15 mouse cellular contexts compared by ENCODE assay signal in genomic region chr5:30721935-30722334, GRCm38 (mm10). TPM values are rescaled to one million over a fixed set of nuclear protein-coding genes. Genes with fewer than 3 reads are reported as not detected.
A peak's percentile ranks its signal among the peaks of the same experiment; 100 is the strongest.
DNase-seq lines count a peak whose midpoint lies in the region.
"Had no signal": no experiment of that assay in that cellular context is flagged by ENCODE, and none has a peak within 500 bp of the region (broad histone marks: within the 10 kb centered on the region; RNA-seq: fewer than 3 reads in every experiment).

No protein-coding gene starts in this region.

- peak; percentile 25 to 27 for DNase-seq in cerebellum, postnatal 10 days
- no peak for DNase-seq in cerebellum, adult 18-20 months
- DNase-seq in layer of hippocampus, adult 9-11 months = peak; percentile 53
- no peak for DNase-seq in layer of hippocampus, postnatal 25 days (ENCODE audit: extremely low spot score in 1 of 2, low spot score in 1 of 2)
- DNase-seq in NIH3T3 (ENCODE audit: low read depth) = peak; percentile 22
- DNase-seq in layer of hippocampus, postnatal 36 days = peak; percentile 11 to 26
- no peak for DNase-seq in thymus, postnatal 36 days
- DNase-seq: adrenal gland, postnatal 10 days; adrenal gland, postnatal 36 days; cerebellum, adult 11 months; cerebellum, adult 8-10 months; gastrocnemius, postnatal 10 days; gastrocnemius, postnatal 36 days had no signal

RNA-seq across cellular contexts. Expression of gene Dpysl5, which starts 10.6 kb away (rescaled TPM):
- 10 to 100 TPM; 40.5 to 46.6 TPM for total RNA-seq in layer of hippocampus, postnatal 25 days (2021)
- total RNA-seq in layer of hippocampus, postnatal 36 days (2021) = 10 to 100 TPM; 35.6 to 40.2 TPM
- total RNA-seq: granulocyte monocyte progenitor cell, adult 5-6 weeks; hematopoietic stem cell, adult 5-6 weeks had no signal

RNA-seq across cellular contexts. Expression of gene Cenpa, which starts 55.4 kb away (rescaled TPM):
- 1 to 10 TPM; 3.8 to 3.9 TPM for total RNA-seq in layer of hippocampus, postnatal 25 days (2021)
- total RNA-seq in layer of hippocampus, postnatal 36 days (2021) = 1 to 10 TPM; 3.5 to 4.0 TPM

Comparison
In these comparisons a context has a peak if more than half of its experiments do, and no peak if none do; other contexts are left out.
1. DNase-seq: peak in cerebellum, postnatal 10 days (2 of 2), layer of hippocampus, adult 9-11 months (single experiment), NIH3T3 (single experiment) and layer of hippocampus, postnatal 36 days (2 of 2); none in cerebellum, adult 18-20 months (0 of 2), layer of hippocampus, postnatal 25 days (0 of 2) and thymus, postnatal 36 days (0 of 2).